Mouse (Mus musculus): ENCODE results near the gene Cntf.
"Not testable (repeated sequence)": the region's sequence is repeated elsewhere in the genome, so short reads cannot be mapped to it uniquely, and the experiment has no call there.

The Cntf gene

DNA sequence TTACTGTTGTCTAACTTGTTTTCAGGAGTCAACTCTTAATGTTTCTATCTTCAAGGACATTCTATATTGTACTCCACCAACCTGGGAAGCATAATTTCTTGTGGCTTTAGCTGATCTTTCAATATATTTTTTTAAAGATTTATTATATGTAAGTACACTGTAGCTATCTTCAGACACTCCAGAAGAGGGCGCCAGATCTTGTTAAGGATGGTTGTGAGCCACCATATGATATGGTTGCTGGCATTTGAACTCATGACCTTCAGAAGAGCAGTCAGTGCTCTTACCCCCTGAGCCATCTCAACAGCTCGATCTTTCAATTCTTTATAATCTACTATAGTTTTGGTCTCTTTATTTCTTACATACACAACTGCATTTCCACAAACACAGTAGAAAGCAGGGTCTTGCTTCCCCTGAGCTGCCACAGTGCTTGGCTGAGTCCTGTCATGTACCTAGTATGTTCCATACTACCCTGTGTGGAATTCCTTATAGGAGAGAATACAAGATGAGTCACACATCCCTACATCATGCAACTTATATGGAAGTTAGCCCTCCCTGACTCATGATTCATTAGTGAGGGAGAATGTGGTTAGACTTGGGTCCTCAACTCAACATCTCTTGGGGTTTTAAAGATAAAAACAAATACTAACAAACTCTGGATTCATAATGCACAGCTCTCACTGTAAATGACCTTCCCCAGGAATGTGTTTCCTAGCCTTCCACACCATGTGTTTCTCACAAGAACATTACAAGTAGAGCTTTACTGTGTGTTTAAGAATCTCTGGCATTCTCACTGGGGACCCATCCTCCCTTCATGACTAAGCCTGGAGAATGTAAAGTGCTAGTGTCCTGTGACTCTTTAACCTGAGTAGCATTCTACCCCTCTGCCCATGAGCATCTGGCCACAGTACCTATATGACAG, 3.0 kb downstream of the Cntf start:
- no peak for DNase-seq (ENCODE audit: low read depth, low spot score)

- no peak for DNase-seq (ENCODE audit: low read depth, low spot score)
Measured at GRCm38 (mm10) chr19:12759656-12760055, 5.8 kb downstream of the Cntf start.

DNA sequence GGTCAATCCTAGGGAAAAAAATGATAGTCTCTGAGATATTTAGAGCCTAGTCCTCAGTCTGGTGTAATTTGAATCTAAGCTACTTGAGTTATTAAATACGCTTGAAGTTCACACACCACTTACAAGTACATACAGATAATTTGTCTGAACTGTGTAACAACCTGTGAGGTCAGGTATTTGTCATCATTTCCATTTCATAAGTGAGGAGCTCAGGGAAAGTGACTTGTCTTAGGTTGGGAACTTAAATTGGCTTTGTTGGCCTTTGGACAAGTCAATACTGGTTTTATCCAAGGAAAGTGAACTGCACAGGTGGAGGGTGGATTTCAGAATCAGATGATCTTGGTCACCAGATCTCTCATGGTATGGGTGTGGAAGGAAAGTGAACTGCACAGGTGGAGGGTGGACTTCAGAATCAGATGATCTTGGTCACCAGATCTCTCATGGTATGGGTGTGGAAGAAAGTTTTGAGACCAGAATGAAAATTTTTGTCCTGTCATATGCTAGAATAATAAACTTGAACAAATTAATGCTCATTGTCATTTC, 6.4 kb downstream of the Cntf start:
- no peak for DNase-seq (ENCODE audit: low read depth, low spot score)

DNA sequence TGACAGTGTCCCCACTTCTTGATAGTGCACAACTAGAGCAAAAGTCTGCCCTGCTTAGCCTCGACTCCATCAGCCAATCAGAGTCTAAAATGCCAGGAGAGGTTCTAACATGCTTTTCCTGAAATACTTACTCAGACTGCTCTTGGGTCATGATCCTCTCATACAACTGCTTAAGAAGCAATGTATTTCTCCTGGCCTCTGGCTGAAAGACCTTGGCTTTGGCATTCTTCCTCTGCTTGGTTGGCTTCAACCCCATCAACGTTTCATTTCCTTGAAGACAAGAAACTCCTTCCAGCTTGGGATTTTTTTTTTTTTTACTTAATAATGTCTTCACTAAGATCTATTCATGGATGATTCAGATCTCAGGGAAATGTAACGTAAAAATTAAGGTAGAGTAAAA, 9.1 kb downstream of the Cntf start:
- DNase-seq (ENCODE audit: low read depth, low spot score) = no peak

- DNase-seq (ENCODE audit: low read depth, low spot score) = peak; percentile 83
Measured at GRCm38 (mm10) chr19:12731950-12732349, 33.5 kb downstream of the Cntf start.

- DNase-seq (ENCODE audit: low read depth, low spot score) = peak; percentile 75
Measured at GRCm38 (mm10) chr19:12731036-12731435, 34.4 kb downstream of the Cntf start.

- no peak for DNase-seq (ENCODE audit: low read depth, low spot score)
Measured at GRCm38 (mm10) chr19:12725851-12726250, 39.6 kb downstream of the Cntf start.

- peak; percentile 39 for DNase-seq (ENCODE audit: low read depth, low spot score)
Measured at GRCm38 (mm10) chr19:12722308-12722707, 43.1 kb downstream of the Cntf start.

- DNase-seq (ENCODE audit: low read depth, low spot score) = not testable (repeated sequence)
Measured at GRCm38 (mm10) chr19:12721596-12721995, 43.8 kb downstream of the Cntf start.

GRCm38 (mm10) chr19:12720919-12721318, 44.5 kb downstream of the Cntf start:
- DNase-seq (ENCODE audit: low read depth, low spot score) = not testable (repeated sequence)

DNA sequence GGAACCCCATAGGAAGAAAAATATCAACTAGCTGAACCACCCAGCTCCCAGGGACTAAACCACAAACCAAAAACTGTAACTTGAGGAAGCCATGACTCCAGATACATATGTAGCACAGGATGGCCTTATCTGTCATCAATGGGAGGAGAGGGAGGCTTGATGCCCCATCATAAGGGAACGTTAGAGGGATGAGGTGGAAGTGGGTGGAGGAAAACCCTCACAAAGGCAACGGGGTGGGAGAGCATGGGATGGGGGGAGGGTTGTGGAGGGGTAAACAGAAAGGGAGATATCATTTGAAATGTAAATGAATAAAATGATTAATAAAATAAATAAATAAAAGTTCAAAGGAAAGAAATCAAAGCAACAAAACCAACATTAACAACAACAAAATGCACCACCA, 45.0 kb downstream of the Cntf start:
- DNase-seq (ENCODE audit: low read depth, low spot score) = no peak

DNA sequence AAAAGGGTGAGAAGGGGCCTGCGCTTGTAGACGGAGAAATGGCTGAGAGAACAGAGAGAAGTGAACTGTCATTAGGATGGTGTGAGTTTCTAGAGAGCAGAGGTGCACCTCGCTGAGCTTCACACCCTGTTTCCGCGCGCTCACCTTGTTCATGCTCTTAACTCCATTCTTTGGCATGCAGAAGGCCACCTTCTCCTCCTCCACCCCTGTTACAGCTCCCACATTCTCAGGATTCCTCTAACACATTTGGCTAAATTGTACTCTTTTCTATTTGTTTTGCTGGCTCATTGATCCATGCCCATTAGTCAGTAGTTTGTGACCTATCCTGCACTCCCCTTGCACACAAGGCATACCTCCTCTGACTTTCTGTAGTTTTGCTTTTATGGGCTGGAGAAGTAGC, 46.2 kb downstream of the Cntf start:
- DNase-seq (ENCODE audit: low read depth, low spot score) = peak; percentile 17
